Mouse (Mus musculus) midbrain, embryonic 12.5 days (tissue): ENCODE measurements around the gene Tbc1d5. TPM values are rescaled to one million over a fixed set of nuclear protein-coding genes. Genes with fewer than 3 reads are reported as not detected.
A peak's percentile ranks its signal among the peaks of the same experiment; 100 is the strongest.

Source experiments
- ATAC-seq: fragments of 200-750 bp; cut with Nextera tagmentation; 2 replicates; pipeline ENCODE4 v1.8.0; 2017; ENCODE audit warnings: low read depth, moderate TSS enrichment, moderate library complexity; ENCODE audit not compliant: low FRiP score
- H3K27ac ChIP-seq: fragments of 300-500 bp; sonication (generic); replicated peaks from 2 replicates; pipeline ENCODE4 v1.5.1; 2016; ENCODE audit warnings: mild to moderate bottlenecking
- H3K27me3 ChIP-seq: fragments of 300-500 bp; sonication (generic); 2 replicates; pipeline ENCODE4 v1.6.1; 2016; ENCODE audit warnings: mild to moderate bottlenecking
- H3K36me3 ChIP-seq: fragments of 300-500 bp; sonication (generic); 2 replicates; pipeline ENCODE4 v1.6.1; 2016
- H3K4me1 ChIP-seq: fragments of 300-500 bp; sonication (generic); 2 replicates; pipeline ENCODE4 v1.6.1; 2016
- H3K4me2 ChIP-seq: fragments of 300-500 bp; sonication (generic); replicated peaks from 2 replicates; pipeline ENCODE4 v1.6.1; 2016; ENCODE audit warnings: mild to moderate bottlenecking, moderate library complexity
- H3K4me3 ChIP-seq: fragments of 300-500 bp; sonication (generic); 2 replicates; pipeline ENCODE4 v1.5.1; 2016; ENCODE audit warnings: mild to moderate bottlenecking
- H3K9ac ChIP-seq: fragments of 300-500 bp; sonication (generic); replicated peaks from 2 replicates; pipeline ENCODE4 v1.6.1; 2016; ENCODE audit warnings: mild to moderate bottlenecking, moderate library complexity
- H3K9me3 ChIP-seq: fragments of 300-500 bp; sonication (generic); 2 replicates; pipeline ENCODE4 v1.6.1; 2016; ENCODE audit warnings: mild to moderate bottlenecking
- WGBS: fragments of 180-500 bp; shearing (Covaris S2); methylation state at CpG from one replicate; pipeline ENCODE4 v1.1.7; 2016; 5-methylcytosine and 5-hydroxymethylcytosine counted together
- polyA plus RNA-seq: library from polyadenylated mRNA; unstranded; fragments of >200 nt; fragmentation: Nextera tagmentation; extraction: Ambion mirVana; gene quantifications from 2 replicates; pipeline ENCODE4 v1.2.1, GENCODE M21; 2016

Tbc1d5 gene
- polyA plus RNA-seq, 1 experiment from 2014 or later: 13.3 TPM

GRCm38 (mm10) chr17:50735955-50736533 is 443.1 kb downstream of the Tbc1d5 start:
- Histone ChIP-seq H3K4me2 (no peak overlapping the region), H3K9ac (no peak overlapping the region), H3K9me3 (no peaks in the 10 kb centered on the region), H3K27me3 (no peaks in the 10 kb centered on the region), H3K4me1 (0 out of 2 replicates have a peak, but pooled peaks cover 3% of the 10 kb centered on the region), H3K36me3 (0 out of 2 replicates have a peak, but pooled peaks cover 7% of the 10 kb centered on the region), H3K4me3 (no peak overlapping the region), H3K27ac (no peak overlapping the region)
- no peak for ATAC-seq
- WGBS: 81% methylated on average over 8 of the region's 8 CpGs

DNA sequence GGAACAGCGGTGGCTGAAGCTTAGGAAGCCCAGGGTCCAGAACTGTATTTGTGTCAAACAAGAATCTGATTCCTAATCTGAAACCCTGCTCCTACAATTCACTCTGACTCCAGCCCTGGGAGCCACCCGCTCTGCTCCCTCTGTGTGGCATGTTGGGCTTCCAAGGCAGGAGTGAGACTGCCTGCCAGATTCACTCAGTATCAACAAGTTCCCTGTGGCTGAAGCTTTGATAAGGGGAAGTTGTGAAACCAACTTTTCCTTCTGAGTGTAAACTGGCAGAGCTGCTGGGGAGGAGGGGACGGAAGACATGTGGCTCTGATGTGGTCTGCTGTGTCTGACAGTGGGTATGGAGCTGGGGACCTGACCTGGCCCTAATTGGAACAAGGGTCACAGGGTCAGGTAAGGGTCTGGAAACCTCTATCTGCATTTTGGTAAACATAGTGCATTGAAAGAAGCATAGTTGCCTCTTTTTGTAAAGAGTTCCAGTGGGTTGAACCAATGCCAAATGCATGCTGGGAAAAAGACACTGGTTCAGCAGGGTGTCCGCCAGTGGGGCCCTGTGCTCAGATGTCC is 443.7 kb downstream of the Tbc1d5 start:
- 0 out of 2 replicates have a peak, but pooled peaks cover 7% of the 10 kb centered on the region for H3K36me3 ChIP-seq
- no peak overlapping the region for H3K9ac ChIP-seq
- H3K4me3 ChIP-seq: no peak overlapping the region
- no peaks in the 10 kb centered on the region for H3K27me3 ChIP-seq
- no peak for ATAC-seq
- 0 out of 2 replicates have a peak, but pooled peaks cover 3% of the 10 kb centered on the region for H3K4me1 ChIP-seq
- no peak overlapping the region for H3K4me2 ChIP-seq
- H3K9me3 ChIP-seq: no peaks in the 10 kb centered on the region
- WGBS: 89% methylated on average over 4 of the region's 4 CpGs
- H3K27ac ChIP-seq: no peak overlapping the region

DNA sequence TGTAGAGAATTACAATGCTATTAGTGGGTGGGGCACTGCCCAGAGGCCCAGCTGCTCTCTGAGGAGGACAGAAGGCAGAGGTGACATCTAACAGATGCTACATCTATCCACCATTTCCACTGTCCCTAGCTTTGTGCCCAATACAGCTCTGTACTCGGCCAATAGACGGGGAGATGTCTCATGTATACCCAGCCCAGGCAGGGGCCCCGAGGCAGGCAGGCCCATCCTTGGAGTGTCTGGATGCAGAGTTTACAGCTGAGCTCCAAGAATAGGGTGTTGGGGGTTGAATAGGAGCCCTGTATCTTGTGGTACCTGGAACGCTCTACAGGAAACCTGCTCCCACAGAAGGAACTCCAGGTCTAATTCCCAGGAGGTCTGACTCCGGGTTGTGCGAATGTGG is 444.4 kb downstream of the Tbc1d5 start:
- ATAC-seq: peak; percentile 3; the same call in 1 of the 2 replicates
- Histone ChIP-seq H3K9ac (no peak overlapping the region), H3K9me3 (no peaks in the 10 kb centered on the region), H3K27me3 (no peaks in the 10 kb centered on the region), H3K36me3 (0 out of 2 replicates have a peak, but pooled peaks cover 7% of the 10 kb centered on the region), H3K4me3 (no peak overlapping the region), H3K4me2 (no peak overlapping the region), H3K4me1 (0 out of 2 replicates have a peak, but pooled peaks cover 3% of the 10 kb centered on the region), H3K27ac (no peak overlapping the region)
- WGBS: 88% methylated on average over 6 of the region's 6 CpGs

- Histone ChIP-seq H3K4me1 (0 out of 2 replicates have a peak, but pooled peaks cover 3% of the 10 kb centered on the region), H3K4me2 (no peak overlapping the region), H3K36me3 (0 out of 2 replicates have a peak, but pooled peaks cover 7% of the 10 kb centered on the region), H3K4me3 (no peak overlapping the region), H3K27me3 (no peaks in the 10 kb centered on the region), H3K27ac (no peak overlapping the region), H3K9me3 (no peaks in the 10 kb centered on the region), H3K9ac (no peak overlapping the region)
- ATAC-seq: no peak
- WGBS: 92% methylated on average over 7 of the region's 7 CpGs
Measured at GRCm38 (mm10) chr17:50733390-50733789, 445.8 kb downstream of the Tbc1d5 start.

DNA sequence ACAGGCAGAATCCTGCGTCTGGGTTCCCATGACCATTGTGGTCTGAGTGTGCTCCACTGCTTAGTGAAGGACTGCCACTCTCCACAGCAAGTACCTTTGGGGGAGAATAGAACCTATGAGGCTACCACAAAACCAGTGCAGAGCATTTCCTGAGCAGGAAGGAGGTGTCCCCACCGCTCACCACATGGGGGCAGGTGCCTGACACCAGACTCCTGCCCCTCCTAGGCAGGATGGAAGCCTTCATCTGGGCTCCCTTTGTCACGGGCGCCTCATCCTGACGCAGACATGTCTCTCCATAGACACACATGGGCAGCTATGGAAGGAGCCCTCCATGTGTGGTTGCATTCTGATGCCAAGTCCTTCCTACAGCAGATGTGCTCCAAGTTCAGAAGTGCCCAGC is 447.3 kb downstream of the Tbc1d5 start:
- H3K9me3 ChIP-seq: no peaks in the 10 kb centered on the region
- H3K27ac ChIP-seq: no peak overlapping the region
- H3K36me3 ChIP-seq: 0 out of 2 replicates have a peak, but pooled peaks cover 7% of the 10 kb centered on the region
- 84% methylated on average over 5 of the region's 5 CpGs for whole genome bisulfite sequencing
- no peak overlapping the region for H3K9ac ChIP-seq
- no peak overlapping the region for H3K4me3 ChIP-seq
- 0 out of 2 replicates have a peak, but pooled peaks cover 3% of the 10 kb centered on the region for H3K4me1 ChIP-seq
- H3K27me3 ChIP-seq: no peaks in the 10 kb centered on the region
- H3K4me2 ChIP-seq: no peak overlapping the region
- no peak for ATAC-seq

DNA sequence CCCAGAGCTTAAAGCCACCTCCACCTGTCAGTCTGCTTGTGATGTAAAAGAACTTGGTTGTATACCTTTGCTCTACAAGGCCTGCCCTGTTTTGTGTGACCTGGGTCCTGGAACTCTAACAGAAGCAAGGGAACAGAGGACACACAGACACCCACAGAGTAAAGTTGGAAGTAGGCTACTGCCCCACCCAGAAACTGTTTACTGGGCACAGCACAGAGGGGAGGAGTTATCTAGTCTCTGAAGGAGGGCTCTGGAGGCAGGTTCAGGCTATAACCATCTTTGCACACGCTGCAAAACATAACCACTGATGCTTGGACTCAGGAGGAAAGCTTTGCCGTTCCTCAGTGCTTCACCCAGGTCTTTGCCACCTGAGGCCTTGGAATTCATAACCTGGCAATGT is 448.3 kb downstream of the Tbc1d5 start:
- H3K27me3 ChIP-seq: no peaks in the 10 kb centered on the region
- H3K4me3 ChIP-seq: no peak overlapping the region
- no peak overlapping the region for H3K9ac ChIP-seq
- no peak overlapping the region for H3K27ac ChIP-seq
- H3K4me2 ChIP-seq: no peak overlapping the region
- ATAC-seq: no peak
- 0 out of 2 replicates have a peak, but pooled peaks cover 3% of the 10 kb centered on the region for H3K4me1 ChIP-seq
- WGBS: 88% methylated on average over 2 of the region's 2 CpGs
- no peaks in the 10 kb centered on the region for H3K9me3 ChIP-seq
- H3K36me3 ChIP-seq: 0 out of 2 replicates have a peak, but pooled peaks cover 7% of the 10 kb centered on the region

DNA sequence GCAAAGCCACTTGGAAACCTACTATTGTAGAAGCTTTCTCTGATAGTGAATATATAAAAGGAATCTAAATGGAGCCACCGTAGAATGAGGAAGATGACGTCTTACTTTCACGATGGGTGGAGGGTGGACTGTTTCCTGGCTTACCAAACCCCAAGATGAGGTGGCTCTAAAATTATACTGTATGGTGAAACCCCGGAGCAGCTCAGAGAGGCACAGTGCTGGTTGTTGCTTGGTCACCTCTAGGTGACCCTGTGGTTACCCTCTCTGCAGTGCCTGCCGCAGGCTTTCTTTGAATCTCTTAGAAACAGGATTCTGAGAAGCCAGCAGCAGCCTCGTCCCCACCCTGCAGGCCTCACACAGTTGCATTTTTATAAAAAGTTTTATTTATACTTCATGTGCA is 449.6 kb downstream of the Tbc1d5 start:
- no peak overlapping the region for H3K27ac ChIP-seq
- no peak overlapping the region for H3K4me2 ChIP-seq
- no peak overlapping the region for H3K4me3 ChIP-seq
- 85% methylated on average over 6 of the region's 6 CpGs for WGBS
- no peak overlapping the region for H3K9ac ChIP-seq
- H3K36me3 ChIP-seq: 0 out of 2 replicates have a peak, but pooled peaks cover 1% of the 10 kb centered on the region
- H3K27me3 ChIP-seq: no peaks in the 10 kb centered on the region
- no peak for ATAC-seq
- H3K9me3 ChIP-seq: no peaks in the 10 kb centered on the region
- H3K4me1 ChIP-seq: no peaks in the 10 kb centered on the region

DNA sequence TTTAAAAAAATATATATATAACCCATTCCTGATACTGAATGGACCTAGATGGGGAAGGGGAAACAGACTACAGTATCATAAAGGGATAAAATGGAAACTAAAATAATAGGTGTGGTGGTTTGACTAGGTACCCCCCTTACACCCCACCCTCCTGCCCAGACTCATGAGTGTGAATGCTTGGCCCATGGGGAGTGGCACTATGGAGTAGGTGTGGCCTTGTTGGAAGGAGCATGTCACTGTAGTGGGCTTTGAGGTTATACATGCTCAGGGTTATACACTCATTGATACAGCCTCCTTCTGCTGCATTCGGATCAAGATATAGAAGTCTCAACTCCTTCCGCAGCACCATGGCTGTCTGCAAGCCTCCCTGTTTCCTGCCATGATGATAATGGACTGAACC is 450.1 kb downstream of the Tbc1d5 start:
- Histone ChIP-seq H3K4me1 (no peaks in the 10 kb centered on the region), H3K9me3 (no peaks in the 10 kb centered on the region), H3K4me3 (no peak overlapping the region), H3K9ac (no peak overlapping the region), H3K36me3 (no peaks in the 10 kb centered on the region), H3K4me2 (no peak overlapping the region), H3K27me3 (no peaks in the 10 kb centered on the region), H3K27ac (no peak overlapping the region)
- 98% methylated on average over 2 of the region's 2 CpGs for WGBS
- ATAC-seq: no peak

- Histone ChIP-seq H3K4me3 (no peak overlapping the region), H3K9me3 (no peaks in the 10 kb centered on the region), H3K27ac (no peak overlapping the region), H3K27me3 (no peaks in the 10 kb centered on the region), H3K36me3 (no peaks in the 10 kb centered on the region), H3K4me2 (no peak overlapping the region), H3K4me1 (no peaks in the 10 kb centered on the region), H3K9ac (no peak overlapping the region)
- ATAC-seq: no peak
- 90% methylated on average over 2 of the region's 2 CpGs for WGBS
Measured at GRCm38 (mm10) chr17:50726265-50726664, 452.9 kb downstream of the Tbc1d5 start.

GRCm38 (mm10) chr17:50724376-50724775 is 454.8 kb downstream of the Tbc1d5 start:
- Histone ChIP-seq H3K9me3 (no peaks in the 10 kb centered on the region), H3K4me3 (no peak overlapping the region), H3K4me1 (no peaks in the 10 kb centered on the region), H3K36me3 (no peaks in the 10 kb centered on the region), H3K27me3 (no peaks in the 10 kb centered on the region), H3K9ac (no peak overlapping the region), H3K4me2 (no peak overlapping the region), H3K27ac (no peak overlapping the region)
- WGBS: 46% methylated on average over 2 of the region's 2 CpGs
- ATAC-seq: no peak

- 84% methylated on average over 5 of the region's 5 CpGs for WGBS
- H3K27me3 ChIP-seq: no peaks in the 10 kb centered on the region
- no peaks in the 10 kb centered on the region for H3K4me1 ChIP-seq
- no peak overlapping the region for H3K27ac ChIP-seq
- H3K4me3 ChIP-seq: no peak overlapping the region
- no peak overlapping the region for H3K4me2 ChIP-seq
- H3K9me3 ChIP-seq: no peaks in the 10 kb centered on the region
- no peak for ATAC-seq
- no peaks in the 10 kb centered on the region for H3K36me3 ChIP-seq
- no peak overlapping the region for H3K9ac ChIP-seq
Measured at GRCm38 (mm10) chr17:50717586-50717985, 461.6 kb downstream of the Tbc1d5 start.

DNA sequence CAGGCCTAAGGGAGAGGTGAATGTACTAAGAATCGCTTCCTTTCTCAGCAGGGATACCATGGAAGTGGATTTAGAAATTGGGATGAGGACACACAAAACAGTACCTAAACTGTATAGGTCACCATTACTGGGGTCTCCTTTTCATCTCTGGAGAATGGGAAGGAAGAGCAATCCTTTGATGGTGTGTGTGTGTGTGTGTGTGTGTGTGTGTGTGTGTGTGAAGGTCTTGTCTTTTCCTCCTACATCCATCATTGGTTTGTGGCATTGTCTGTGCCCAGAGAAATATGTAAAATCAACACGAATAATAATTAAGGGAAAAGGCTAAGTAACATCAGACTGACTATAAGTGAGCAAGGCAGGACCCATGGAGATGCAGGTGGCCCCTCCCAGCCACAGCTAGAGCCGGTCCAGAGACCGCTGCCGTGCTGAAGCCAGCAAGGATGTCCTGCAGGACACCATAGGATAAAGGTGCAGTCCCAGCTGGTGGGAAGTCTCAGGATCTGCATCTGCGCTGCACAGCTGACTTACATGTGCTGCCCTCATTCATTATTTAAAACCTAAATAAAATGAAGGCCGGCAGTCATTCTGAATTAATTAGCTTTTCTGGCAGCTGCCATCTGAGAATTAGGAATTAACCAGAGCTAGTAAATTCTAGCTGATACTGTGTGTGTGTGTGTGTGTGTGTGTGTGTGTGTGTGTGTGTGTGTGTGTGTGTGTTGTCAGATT is 468.5 kb downstream of the Tbc1d5 start:
- H3K9me3 ChIP-seq: no peaks in the 10 kb centered on the region
- 0 out of 2 replicates have a peak overlapping the region, but pooled peaks have one; percentile 31 for H3K27ac ChIP-seq
- no peak overlapping the region for H3K9ac ChIP-seq
- no peaks in the 10 kb centered on the region for H3K27me3 ChIP-seq
- no peak overlapping the region for H3K4me2 ChIP-seq
- no peaks in the 10 kb centered on the region for H3K36me3 ChIP-seq
- peak; percentile 96 for ATAC-seq
- H3K4me1 ChIP-seq: peaks cover 4% of the 10 kb centered on the region; the same call in 1 of the 2 replicates
- WGBS: 52% methylated on average over 7 of the region's 7 CpGs
- no peak overlapping the region for H3K4me3 ChIP-seq
